Mouse (Mus musculus) neural tube, embryonic 15.5 days (tissue): ENCODE data around the gene Cyp19a1. TPM values are rescaled to one million over a fixed set of nuclear protein-coding genes. Genes with fewer than 3 reads are reported as not detected.

Experiments used
- ATAC-seq: fragments of 200-750 bp; cut with Nextera tagmentation; 2 replicates; pipeline ENCODE4 v1.8.0; 2017; ENCODE audit warnings: mild to moderate bottlenecking, moderate TSS enrichment, moderate library complexity; ENCODE audit not compliant: low FRiP score
- H3K27ac ChIP-seq: fragments of 300-500 bp; sonication (generic); replicated peaks from 2 replicates; pipeline ENCODE4 v1.5.1; 2015; ENCODE audit warnings: mild to moderate bottlenecking, inconsistent platforms
- H3K27me3 ChIP-seq: fragments of 300-500 bp; sonication (generic); replicated peaks from 2 replicates; pipeline ENCODE4 v1.6.1; 2015; ENCODE audit warnings: inconsistent platforms
- H3K36me3 ChIP-seq: fragments of 300-500 bp; sonication (generic); 2 replicates; pipeline ENCODE4 v1.6.1; 2015; ENCODE audit warnings: inconsistent platforms
- H3K4me1 ChIP-seq: fragments of 300-500 bp; sonication (generic); 2 replicates; pipeline ENCODE4 v1.6.1; 2015; ENCODE audit warnings: inconsistent platforms
- H3K4me2 ChIP-seq: fragments of 300-500 bp; sonication (generic); 2 replicates; pipeline ENCODE4 v1.6.1; 2015; ENCODE audit warnings: inconsistent platforms, mild to moderate bottlenecking, moderate library complexity
- H3K4me3 ChIP-seq: fragments of 300-500 bp; sonication (generic); replicated peaks from 2 replicates; pipeline ENCODE4 v1.5.1; 2015; ENCODE audit warnings: mild to moderate bottlenecking, inconsistent platforms
- H3K9ac ChIP-seq: fragments of 300-500 bp; sonication (generic); replicated peaks from 2 replicates; pipeline ENCODE4 v1.6.1; 2015; ENCODE audit warnings: mild to moderate bottlenecking, inconsistent platforms
- H3K9me3 ChIP-seq: fragments of 300-500 bp; sonication (generic); replicated peaks from 2 replicates; pipeline ENCODE4 v1.6.1; 2016; ENCODE audit warnings: inconsistent platforms
- WGBS: fragments of 180-500 bp; shearing (Covaris S2); methylation state at CpG from one replicate; pipeline ENCODE4 v1.1.7; 2015; ENCODE audit warnings: mixed read lengths; 5-methylcytosine and 5-hydroxymethylcytosine counted together
- polyA plus RNA-seq: library from polyadenylated mRNA; unstranded; fragments of >200 nt; fragmentation: Nextera tagmentation; extraction: Ambion mirVana; gene quantifications from 2 replicates; pipeline ENCODE4 v1.2.1, GENCODE M21; 2015

The Cyp19a1 gene
- 0.15 TPM in 1 of 2 replicates, not detected in the other for polyA plus RNA-seq

DNA sequence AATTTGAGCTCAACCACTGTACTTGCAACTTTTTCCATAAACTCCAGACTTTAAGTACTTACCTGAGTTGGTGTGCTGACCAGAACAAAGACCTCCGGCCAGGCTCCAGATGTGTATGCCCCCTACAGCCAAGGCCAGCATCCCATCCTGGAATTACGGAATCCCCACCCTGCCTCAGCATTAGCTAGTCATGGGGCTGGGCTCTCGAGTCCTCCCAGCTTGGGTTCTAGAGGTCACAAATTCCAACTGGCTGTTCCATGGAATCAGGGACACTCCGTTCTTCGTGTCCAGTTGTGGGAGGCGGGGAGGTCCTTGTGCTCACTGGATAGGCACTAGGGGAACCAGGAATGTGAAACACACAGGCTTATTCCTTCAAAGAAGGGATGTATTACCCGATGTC is at the start of gene Cyp19a1:
TSS of gene Cyp19a1 (minus strand) at position 101 of the 400 bp plus-strand sequence.
- no peak for ATAC-seq
- no peak within 1 kb of the TSS for H3K4me3 ChIP-seq
- H3K9ac ChIP-seq = no peak within 1 kb of the TSS
- no peak within 1 kb of the TSS for H3K27ac ChIP-seq
- H3K4me2 ChIP-seq = no peak within 1 kb of the TSS
- H3K36me3 ChIP-seq = no peaks in the 10 kb centered on the region
- WGBS = 93% methylated on average over 7 of the region's 7 CpGs
- H3K4me1 ChIP-seq = no peaks in the 10 kb centered on the region
- no peaks in the 10 kb centered on the region for H3K9me3 ChIP-seq
- no peaks in the 10 kb centered on the region for H3K27me3 ChIP-seq

DNA sequence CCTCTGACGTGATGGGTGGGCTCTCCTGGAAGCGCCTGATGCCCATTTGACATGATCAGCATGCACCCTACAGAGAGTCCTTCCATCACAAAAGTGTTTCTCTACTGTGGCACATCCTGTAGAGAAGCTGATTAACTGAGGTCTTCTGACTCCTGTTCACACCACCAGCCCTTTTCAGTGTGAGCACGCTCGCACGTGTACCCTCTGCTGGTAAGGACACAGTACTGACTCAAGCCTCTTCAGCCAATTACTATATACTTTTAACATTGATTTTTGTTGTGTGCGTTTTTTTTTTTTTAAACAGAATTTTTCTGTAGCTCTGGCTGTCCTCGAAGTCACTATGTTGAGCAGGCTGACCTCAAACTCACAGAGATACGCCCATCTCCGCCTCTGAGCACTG is 48.5 kb upstream of the Cyp19a1 start:
- no peaks in the 10 kb centered on the region for H3K36me3 ChIP-seq
- WGBS = 85% methylated on average over 9 of the region's 9 CpGs
- H3K27ac ChIP-seq = no peak overlapping the region
- H3K27me3 ChIP-seq = no peaks in the 10 kb centered on the region
- no peak for ATAC-seq
- no peak overlapping the region for H3K9ac ChIP-seq
- H3K4me2 ChIP-seq = no peak overlapping the region
- H3K4me3 ChIP-seq = no peak overlapping the region
- no peaks in the 10 kb centered on the region; the same call in 1 of the 2 replicates for H3K4me1 ChIP-seq
- no peaks in the 10 kb centered on the region for H3K9me3 ChIP-seq

DNA sequence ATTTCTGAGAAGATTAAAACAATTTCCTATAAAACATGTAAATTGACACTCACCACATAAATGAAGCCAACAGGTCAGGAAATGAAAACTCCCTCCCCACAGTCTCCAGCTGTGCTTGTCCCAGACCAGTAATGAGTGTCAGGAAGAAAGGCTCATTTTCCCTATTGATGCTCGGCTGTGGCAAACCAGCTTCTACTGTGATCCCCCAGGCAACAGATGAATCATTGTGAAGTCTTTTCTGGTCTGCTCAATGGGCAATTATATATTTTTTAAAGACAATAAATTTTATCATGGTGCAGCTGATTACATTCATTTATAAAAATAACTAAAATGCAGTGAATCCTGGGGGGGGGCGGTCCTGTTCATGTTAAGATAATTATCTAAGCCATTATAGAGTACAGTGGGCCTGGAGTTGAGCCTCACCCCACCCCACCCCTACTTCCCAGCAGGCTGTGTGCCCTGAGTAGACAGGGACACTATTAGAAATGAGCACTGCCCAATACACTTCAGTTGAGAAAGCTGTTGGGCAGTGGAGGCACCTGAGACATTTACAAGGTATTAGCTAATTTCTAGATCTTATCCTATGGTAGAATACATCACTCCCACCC is 40.9 kb upstream of the Cyp19a1 start:
- Histone ChIP-seq H3K4me3 (no peak overlapping the region), H3K9ac (no peak overlapping the region), H3K36me3 (no peaks in the 10 kb centered on the region), H3K9me3 (no peaks in the 10 kb centered on the region), H3K27me3 (no peaks in the 10 kb centered on the region), H3K27ac (no peak overlapping the region), H3K4me2 (no peak overlapping the region), H3K4me1 (no peaks in the 10 kb centered on the region)
- 41% methylated on average over 2 of the region's 2 CpGs for WGBS
- no peak for ATAC-seq

DNA sequence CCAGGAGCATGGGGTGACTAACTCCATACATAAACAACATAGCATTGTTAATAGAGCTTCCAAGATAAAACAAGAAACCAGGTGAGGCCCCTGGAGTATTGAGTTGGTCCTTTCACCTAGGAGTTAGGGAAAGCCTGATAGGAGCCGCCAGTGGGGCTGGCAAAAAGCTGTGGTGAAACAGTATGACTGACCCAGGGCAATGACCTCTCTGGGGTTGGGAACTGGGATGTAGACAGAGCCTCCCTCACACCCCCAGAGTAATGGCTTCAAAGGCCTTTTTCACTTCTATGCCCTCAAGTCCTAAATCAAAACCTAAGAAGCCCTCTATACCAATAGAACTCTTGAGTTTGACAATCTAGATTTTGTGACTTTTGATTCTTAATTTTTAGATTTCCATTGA is 40.3 kb upstream of the Cyp19a1 start:
- WGBS = 72% methylated on average over 1 of the region's 1 CpGs
- Histone ChIP-seq H3K9ac (no peak overlapping the region), H3K27ac (no peak overlapping the region)

DNA sequence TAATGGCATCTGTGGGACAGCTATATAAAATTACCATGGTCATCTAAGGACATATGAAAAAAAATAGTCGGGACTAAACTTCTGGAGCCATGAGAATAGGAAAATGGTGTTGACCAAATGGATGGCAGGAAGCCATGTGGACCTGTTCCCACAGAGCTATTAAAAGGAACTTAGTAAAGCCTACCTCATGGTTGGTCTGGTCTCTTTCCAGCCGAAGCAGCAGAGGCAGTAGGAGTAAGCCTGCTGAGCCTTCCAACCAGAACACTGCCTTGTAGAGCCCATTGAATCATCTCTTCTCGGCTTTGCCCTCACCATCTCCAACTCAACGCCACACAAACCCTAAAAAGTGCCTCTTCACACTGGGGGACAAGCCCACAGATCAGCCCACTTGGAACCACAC is 33.3 kb upstream of the Cyp19a1 start:
- Histone ChIP-seq H3K9me3 (no peaks in the 10 kb centered on the region), H3K27ac (no peak overlapping the region), H3K4me2 (no peak overlapping the region), H3K27me3 (no peaks in the 10 kb centered on the region), H3K4me3 (no peak overlapping the region), H3K4me1 (no peaks in the 10 kb centered on the region), H3K36me3 (no peaks in the 10 kb centered on the region), H3K9ac (no peak overlapping the region)
- WGBS = 93% methylated on average over 4 of the region's 4 CpGs
- no peak for ATAC-seq

More for the DNA sequence above, 40.3 kb upstream of the Cyp19a1 start:
- Histone ChIP-seq H3K4me2 (no peak overlapping the region), H3K9me3 (no peaks in the 10 kb centered on the region), H3K4me1 (no peaks in the 10 kb centered on the region), H3K4me3 (no peak overlapping the region), H3K27me3 (no peaks in the 10 kb centered on the region), H3K36me3 (no peaks in the 10 kb centered on the region)
- ATAC-seq = no peak

DNA sequence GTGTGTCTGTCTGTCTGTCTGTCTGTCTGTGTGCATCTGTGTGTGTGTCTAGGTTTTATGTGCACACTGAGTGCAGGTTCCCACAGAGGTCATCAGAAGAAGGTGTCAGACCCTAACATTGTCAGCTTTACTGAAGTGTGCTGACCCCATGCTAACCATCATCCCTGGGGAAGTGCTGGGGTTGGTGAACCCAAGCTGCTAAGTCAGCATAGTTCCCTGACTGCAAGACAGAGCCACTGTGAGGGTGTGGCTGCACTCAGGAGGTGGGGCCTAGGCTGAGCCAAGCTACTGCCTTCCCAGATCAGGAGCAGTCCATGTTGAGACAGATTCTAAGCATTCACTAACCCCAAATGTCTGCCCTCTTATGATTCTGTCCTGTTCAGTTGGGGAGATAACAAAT is 31.9 kb upstream of the Cyp19a1 start:
- ATAC-seq = no peak
- Histone ChIP-seq H3K4me2 (no peak overlapping the region), H3K36me3 (no peaks in the 10 kb centered on the region), H3K9me3 (no peaks in the 10 kb centered on the region), H3K9ac (no peak overlapping the region), H3K4me3 (no peak overlapping the region), H3K27me3 (no peaks in the 10 kb centered on the region), H3K4me1 (no peaks in the 10 kb centered on the region), H3K27ac (no peak overlapping the region)

DNA sequence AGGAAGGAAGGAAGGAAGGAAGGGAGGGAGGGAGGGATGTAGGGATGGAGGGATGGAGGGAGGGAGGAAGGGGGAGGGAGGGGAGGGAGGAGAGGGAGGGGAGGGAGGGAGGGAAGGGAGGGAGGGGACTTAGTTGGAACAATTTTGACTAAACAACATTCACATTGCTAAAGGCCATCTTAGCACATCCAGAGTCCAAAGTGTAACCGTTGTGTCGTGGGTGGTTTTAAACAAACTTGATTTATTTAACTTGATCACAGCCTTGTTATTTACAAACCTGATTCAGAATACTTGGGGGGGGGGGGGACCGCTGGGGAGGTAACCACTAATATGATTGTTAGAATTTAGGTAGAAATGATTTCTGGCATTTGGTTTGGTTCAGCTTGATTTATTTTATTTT is 31.5 kb upstream of the Cyp19a1 start:
- H3K36me3 ChIP-seq = no peaks in the 10 kb centered on the region
- WGBS = 88% methylated on average over 3 of the region's 3 CpGs
- no peaks in the 10 kb centered on the region for H3K9me3 ChIP-seq
- no peak overlapping the region for H3K4me3 ChIP-seq
- H3K27ac ChIP-seq = no peak overlapping the region
- ATAC-seq = no peak
- H3K4me1 ChIP-seq = no peaks in the 10 kb centered on the region
- H3K27me3 ChIP-seq = no peaks in the 10 kb centered on the region
- no peak overlapping the region for H3K4me2 ChIP-seq
- no peak overlapping the region for H3K9ac ChIP-seq

DNA sequence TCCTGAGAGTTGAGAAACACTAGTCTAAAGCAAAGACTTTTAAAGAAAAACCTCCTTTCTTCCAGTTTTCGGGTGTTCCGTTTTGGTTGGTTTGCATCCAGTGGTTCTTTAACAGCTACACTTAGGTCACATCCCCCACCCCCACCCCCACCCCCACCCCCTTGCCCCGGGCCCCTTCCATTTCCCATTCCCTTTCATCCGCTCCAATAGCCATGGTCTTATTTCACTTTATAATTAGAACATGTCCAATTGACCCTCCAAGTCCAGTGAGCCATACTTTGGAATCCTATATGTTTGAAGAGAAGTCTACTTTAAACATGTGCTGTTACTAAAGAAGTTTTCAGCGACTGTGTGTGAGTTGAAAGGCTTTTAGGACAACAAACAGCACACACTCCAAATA is 19.9 kb upstream of the Cyp19a1 start:
- no peak overlapping the region for H3K4me2 ChIP-seq
- WGBS = 58% methylated on average over 5 of the region's 5 CpGs
- no peaks in the 10 kb centered on the region for H3K9me3 ChIP-seq
- H3K9ac ChIP-seq = no peak overlapping the region
- peaks cover 10% of the 10 kb centered on the region for H3K4me1 ChIP-seq
- no peak for ATAC-seq
- H3K27ac ChIP-seq = no peak overlapping the region
- H3K27me3 ChIP-seq = peaks cover 20% of the 10 kb centered on the region
- no peak overlapping the region for H3K4me3 ChIP-seq
- no peaks in the 10 kb centered on the region for H3K36me3 ChIP-seq

DNA sequence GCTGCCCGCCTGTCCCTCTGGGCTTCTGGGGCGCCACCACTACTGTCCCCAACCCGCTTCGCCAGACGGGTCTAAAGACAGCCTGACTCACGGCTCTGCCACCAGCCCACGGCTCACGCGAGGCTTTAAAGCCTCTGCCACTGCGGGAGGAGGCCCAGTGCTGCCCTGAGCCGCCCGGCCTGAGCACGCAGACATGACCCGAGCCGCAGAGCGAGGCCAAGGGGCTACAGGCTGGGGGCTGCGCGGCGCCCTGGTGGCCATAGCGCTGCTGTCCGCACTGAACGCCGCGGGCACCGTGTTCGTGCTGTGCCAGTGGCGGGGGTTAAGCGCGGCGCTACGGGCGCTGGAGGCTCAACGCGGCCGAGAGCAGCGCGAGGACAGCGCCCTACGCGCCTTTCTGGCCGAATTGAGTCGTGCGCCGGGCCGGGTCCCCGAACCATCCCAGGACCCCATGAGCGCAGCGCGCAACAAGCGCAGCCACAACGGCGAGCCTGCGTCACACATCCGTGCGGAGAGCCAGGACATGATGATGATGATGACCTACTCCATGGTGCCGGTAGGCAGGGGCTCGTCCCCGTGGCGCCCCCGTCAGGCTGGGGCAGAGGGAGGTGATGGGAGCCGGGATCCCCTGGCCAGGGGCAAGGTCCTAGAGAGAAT is 18.5 kb upstream of the Cyp19a1 start, which contains the start of gene Gldn:
TSS of gene Gldn (plus strand) at position 156 of the 657 bp plus-strand sequence.
- peak; percentile 45; the same call in 1 of the 2 replicates for ATAC-seq
- peaks cover 10% of the 10 kb centered on the region for H3K4me1 ChIP-seq
- no peaks in the 10 kb centered on the region for H3K9me3 ChIP-seq
- peak within 1 kb of the TSS; percentile 98 for H3K4me2 ChIP-seq
- H3K27ac ChIP-seq = no peak within 1 kb of the TSS
- H3K36me3 ChIP-seq = no peaks in the 10 kb centered on the region
- peak within 1 kb of the TSS; percentile 49 for H3K4me3 ChIP-seq
- H3K9ac ChIP-seq = peak within 1 kb of the TSS; percentile 61
- 2% methylated on average over 61 of the region's 61 CpGs for WGBS
- peaks cover 20% of the 10 kb centered on the region for H3K27me3 ChIP-seq

DNA sequence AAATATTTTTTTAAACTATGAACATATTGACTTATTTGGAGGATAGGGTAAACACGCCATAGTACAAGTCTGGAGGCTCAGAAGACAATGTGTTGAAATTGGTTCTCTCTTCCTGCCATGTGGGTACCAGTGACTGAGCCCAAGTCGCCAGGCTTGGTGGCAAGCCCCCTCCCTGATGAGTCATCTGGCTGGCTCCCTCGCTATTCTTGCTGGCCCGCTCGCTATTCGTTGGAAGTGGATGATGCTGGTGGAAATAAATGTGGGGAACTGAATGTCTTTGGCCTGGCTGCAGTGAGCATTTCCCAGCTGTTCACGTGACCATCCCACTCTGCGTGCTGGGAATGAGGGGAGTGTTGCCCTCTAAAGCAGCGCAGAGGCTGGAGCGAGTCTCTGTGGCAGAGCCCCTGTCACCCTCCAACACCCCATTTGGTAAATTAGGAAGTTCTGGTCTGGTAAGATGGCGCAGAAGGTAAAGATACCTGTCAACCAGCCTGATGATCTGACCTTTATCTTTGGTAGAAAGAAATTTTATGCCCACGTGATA is 11.2 kb upstream of the Cyp19a1 start:
- Histone ChIP-seq H3K27me3 (no peaks in the 10 kb centered on the region), H3K27ac (no peak overlapping the region), H3K4me3 (no peak overlapping the region), H3K4me1 (no peaks in the 10 kb centered on the region), H3K9me3 (no peaks in the 10 kb centered on the region), H3K36me3 (no peaks in the 10 kb centered on the region), H3K4me2 (no peak overlapping the region), H3K9ac (no peak overlapping the region)
- WGBS = 83% methylated on average over 12 of the region's 12 CpGs
- ATAC-seq = no peak

DNA sequence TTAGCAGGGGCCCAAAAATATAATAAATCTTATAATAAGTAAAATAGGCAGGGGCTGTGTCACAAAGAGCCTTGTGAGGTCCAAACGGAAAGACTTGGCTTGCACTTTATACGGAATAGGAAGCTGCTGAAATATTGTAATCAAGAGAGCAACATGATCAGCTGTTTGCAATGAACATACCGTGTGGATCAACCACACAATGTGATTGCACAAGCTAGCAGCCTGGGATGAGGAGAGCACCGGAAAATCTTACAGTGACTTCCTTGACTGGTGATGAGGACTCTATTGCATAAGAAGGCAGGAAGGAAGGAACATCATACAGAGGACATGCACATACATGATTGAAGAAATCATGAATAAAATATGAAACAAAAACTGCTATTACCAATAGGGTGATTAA is 7.4 kb upstream of the Cyp19a1 start:
- ATAC-seq = no peak
- Histone ChIP-seq H3K4me3 (no peak overlapping the region), H3K27me3 (no peaks in the 10 kb centered on the region), H3K27ac (no peak overlapping the region), H3K4me2 (no peak overlapping the region), H3K36me3 (no peaks in the 10 kb centered on the region), H3K9me3 (no peaks in the 10 kb centered on the region), H3K9ac (no peak overlapping the region), H3K4me1 (peaks cover 3% of the 10 kb centered on the region; the same call in 1 of the 2 replicates)
- 90% methylated on average over 4 of the region's 4 CpGs for WGBS

DNA sequence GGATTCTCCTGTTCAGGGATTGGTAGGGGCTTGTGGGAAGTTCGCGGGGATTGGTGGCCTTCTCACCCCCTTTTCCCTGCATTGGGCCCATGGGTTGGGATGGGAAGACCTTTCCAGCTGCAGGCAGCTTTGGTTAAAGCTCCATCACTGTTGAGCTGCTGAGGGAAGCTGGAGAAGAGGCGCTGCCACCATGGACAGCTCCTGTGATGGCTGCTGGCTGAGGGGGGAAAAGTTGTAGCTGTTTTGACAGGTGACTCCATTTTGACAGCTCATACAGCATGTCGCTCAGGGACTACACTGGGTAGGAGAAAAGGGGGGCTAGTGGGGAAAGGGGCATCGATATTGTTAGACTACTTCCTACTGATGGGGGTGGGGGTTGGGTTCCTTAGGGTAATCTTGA is 3.0 kb upstream of the Cyp19a1 start:
- Histone ChIP-seq H3K9me3 (no peaks in the 10 kb centered on the region), H3K27ac (no peak overlapping the region), H3K27me3 (no peaks in the 10 kb centered on the region), H3K4me2 (no peak overlapping the region), H3K36me3 (no peaks in the 10 kb centered on the region), H3K9ac (no peak overlapping the region), H3K4me1 (peaks cover 3% of the 10 kb centered on the region; the same call in 1 of the 2 replicates), H3K4me3 (no peak overlapping the region)
- no peak for ATAC-seq
- WGBS = 50% methylated on average over 5 of the region's 5 CpGs
